Mouse (Mus musculus) left cerebral cortex, adult 11 months (tissue): ENCODE measurements around the gene Izumo1.
A peak's percentile ranks its signal among the peaks of the same experiment; 100 is the strongest.

Experiments
- DNase-seq: peaks from one replicate; pipeline ENCODE4 v3.0.0; 2022; ENCODE audit warnings: low spot score

The Izumo1 gene

DNA sequence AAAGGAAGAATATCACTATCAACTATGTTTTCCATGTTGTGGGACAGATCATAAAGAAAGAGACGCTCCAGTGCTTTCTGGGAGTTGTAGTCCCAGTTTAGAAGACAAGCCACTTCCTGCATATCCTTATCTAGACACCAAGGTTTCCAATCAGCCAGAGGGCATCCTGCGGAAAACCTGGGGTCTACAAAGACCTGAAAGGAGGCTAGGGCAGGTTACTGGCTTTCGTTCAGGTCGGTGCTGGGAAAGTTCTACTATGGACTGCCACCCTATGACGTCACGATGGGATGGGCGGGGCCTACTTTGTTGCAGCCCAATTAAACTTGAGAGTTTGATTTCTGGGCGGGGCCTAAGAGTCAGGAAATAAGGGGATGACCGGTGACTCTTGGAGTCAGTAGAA lies at the start of gene Izumo1:
Gene Izumo1 (plus strand): TSS at position 369 of the 400 bp plus-strand sequence.
- DNase-seq: no peak

- DNase-seq: no peak
Observed at GRCm38 (mm10) chr7:45571966-45572365, 49.6 kb upstream of the Izumo1 start.

GRCm38 (mm10) chr7:45573954-45574353 lies 47.7 kb upstream of the Izumo1 start:
- no peak for DNase-seq

DNA sequence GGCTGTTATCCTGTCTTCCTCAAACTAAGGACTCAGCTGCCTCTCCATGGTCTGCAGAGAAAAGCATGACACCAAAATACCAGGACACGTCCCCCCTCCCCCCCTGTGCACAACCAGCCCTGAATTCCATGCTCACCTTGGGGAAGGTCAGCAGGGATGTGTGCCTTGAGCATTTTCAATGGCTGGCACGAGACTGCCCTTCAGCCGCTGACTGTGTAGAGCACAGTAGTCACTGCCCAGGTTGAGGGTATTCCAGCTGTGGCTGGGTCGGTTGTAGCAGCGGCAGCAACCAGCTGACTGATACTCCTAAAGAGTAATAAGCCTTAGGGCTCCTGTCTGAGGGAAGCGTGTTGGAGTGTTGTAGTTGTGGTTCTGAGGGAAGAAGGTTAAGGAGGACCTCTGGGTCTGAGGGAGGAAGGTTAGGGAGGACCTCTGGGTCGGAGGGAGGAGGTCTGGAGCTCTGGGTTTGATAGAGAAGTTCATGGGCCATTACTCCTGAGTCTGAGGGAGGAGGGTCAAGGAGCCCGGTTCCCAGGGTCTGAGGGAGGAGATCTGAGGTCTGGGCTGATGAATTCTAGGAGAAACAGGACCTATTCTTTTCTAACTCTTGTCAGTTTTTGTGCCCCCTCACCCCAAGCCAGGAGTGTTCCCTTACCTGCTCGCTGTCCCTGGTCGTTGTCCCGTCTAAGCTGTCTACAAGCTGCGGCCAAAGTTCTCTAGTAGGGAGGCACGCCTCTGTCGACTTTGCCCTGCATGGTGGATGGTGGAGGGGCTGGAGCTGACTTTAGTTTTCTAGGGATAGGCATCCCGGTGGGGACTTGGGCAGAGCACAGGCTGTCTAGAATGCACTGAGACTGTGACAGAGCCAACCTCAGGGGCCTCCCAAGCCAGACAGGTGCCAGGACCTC lies 46.9 kb upstream of the Izumo1 start:
- DNase-seq: no peak

DNA sequence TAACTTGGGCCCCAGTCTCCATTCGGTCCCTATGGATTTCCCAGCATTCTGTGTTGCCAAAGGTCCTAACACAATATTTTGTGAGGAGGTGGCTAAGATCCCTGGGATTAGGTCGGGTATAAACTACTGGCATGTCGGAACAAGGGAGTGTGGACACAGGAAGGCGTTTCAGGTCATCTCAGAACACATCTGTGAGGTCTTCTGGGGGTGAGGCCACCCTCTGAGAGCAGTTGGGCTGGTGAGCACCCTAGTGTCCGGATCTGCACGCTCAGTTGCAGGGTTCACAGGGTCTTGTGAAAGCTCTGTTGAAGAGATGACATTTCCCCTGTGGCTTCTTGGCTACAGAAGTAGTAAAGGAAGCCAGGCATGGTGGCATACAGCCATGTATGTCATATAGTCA lies 35.7 kb upstream of the Izumo1 start:
- no peak for DNase-seq

GRCm38 (mm10) chr7:45587631-45588592 lies 33.7 kb upstream of the Izumo1 start:
- DNase-seq: no peak

- DNase-seq: peak; percentile 98
Observed at GRCm38 (mm10) chr7:45589173-45589572, 32.4 kb upstream of the Izumo1 start.

GRCm38 (mm10) chr7:45589898-45590297 lies 31.7 kb upstream of the Izumo1 start:
- no peak for DNase-seq

DNA sequence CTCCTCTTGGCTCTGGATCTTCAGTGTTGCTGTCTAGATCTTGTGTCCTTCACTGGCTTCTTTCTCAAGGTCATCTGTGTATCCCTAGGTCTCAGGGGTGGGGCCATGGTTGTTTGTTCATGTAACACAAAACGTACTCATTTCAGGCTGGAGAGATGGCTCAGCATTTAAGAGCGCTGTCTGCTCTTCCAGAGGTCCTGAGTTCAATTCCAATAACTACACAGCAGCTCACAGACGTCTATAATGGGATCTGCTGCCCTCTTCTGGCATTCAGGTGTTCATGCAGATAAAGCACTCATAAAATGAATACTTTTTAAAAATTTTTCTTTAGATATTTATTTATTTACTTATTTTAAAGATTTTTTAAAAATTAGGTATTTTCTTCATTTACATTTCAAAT lies 30.7 kb upstream of the Izumo1 start:
- no peak for DNase-seq

DNA sequence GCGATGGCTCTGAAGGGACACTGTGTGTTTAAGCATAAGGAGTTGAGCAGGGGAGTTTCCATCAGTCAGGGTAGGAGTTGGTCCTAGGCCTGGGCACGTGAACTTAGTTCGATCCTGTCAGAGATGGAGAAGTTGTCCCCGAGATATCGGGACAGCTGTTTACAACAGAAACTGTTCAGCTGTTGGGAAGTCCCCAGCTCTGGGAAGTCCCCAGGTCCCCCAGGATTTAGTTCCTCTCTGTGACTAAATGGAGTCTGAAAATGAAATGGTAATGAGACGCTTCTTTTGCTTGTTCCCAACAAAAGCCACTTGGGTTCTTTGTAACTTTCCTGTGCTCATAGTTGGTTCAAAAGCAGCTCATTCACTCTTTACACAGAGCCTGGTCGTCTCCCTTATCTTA lies 29.7 kb upstream of the Izumo1 start:
- DNase-seq: no peak

DNA sequence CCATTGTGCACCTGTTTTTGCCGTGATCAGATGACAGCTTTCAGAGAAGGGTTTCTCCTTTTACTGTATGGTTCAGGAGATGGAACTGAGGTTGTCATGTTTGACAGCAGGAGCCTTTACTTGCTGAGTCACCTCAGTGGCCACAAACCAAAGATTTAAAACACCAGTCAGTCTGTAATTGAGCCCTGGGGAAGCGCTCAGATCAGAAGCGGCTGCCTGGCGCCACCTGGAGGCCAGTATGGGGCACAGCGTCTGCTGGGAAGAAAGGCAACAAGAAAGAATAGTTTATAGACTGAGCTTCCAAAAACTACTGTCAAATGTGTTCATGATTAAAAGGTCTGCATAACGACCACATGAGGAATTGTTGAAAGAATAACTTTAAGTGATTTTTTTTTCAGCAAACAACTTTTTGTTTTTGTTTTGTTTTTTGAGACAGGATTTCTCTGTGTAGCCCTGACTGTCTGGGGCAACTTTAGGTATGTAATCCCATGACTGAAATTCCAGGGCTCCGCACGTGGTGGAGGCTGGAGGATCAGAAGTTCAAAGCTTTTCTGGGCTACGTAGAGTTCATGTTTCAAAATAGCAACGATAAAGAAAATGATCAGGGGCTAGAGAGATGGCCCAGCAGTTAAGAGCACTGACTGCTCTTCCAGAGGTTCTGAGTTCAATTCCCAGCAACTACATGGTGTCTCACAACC lies 28.3 kb upstream of the Izumo1 start:
- no peak for DNase-seq

GRCm38 (mm10) chr7:45595176-45595575 lies 26.4 kb upstream of the Izumo1 start:
- no peak for DNase-seq

DNA sequence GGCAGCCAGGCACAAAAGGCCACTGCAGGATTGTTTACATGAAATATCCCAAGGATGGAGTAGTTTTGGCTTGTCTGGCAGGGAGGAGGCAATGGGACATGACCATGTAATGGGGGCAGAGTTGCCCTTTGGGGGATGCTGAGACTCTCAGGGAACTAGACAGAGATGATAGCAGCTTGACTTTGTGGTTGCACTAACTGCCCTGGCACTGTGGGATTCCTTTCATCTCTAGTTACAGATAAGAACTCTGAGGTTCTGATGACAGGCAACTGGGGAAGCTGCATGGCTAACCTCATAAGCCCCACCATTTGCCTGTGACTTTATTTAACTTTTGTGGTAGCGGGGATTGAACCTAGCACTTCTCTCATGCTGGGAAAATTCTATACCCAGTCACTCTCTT lies 25.5 kb upstream of the Izumo1 start:
- no peak for DNase-seq

DNA sequence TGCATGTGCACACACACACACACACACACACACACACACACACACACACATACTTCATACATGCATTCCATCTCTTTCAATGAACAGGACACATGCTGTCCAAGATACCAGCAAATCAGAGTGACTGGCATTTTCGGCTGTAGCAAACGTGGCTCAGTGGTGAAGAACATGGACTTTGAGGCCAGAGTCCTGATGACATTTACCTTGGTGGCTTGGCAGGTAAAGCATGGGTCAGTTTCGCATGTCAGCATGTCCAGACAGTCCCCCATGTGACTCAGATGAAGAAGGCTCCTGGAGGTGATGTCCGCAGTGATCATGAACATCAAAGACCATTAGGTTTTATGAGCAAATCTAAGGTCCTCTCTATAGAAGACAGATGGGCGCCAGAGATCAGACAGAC lies 24.6 kb upstream of the Izumo1 start:
- DNase-seq: no peak

DNA sequence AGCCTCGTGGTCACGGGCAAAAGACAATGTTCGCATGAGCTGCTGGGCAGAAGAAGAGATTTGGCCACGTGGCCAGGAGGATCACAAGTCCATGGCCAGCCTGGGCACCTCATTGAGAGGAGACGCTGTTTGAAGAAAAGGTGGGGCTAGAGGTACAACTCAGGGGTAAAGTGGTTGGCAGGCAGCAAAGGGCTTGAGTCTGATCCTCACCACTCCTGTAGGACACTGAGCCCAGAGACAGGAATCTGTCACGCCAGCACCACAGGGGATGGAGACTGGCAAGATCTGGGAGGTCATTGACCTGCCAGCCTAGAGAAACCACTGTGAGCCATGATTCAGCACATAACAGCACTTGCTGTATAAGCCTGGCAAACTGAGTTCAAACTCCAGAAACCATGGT lies 24.1 kb upstream of the Izumo1 start:
- DNase-seq: no peak

DNA sequence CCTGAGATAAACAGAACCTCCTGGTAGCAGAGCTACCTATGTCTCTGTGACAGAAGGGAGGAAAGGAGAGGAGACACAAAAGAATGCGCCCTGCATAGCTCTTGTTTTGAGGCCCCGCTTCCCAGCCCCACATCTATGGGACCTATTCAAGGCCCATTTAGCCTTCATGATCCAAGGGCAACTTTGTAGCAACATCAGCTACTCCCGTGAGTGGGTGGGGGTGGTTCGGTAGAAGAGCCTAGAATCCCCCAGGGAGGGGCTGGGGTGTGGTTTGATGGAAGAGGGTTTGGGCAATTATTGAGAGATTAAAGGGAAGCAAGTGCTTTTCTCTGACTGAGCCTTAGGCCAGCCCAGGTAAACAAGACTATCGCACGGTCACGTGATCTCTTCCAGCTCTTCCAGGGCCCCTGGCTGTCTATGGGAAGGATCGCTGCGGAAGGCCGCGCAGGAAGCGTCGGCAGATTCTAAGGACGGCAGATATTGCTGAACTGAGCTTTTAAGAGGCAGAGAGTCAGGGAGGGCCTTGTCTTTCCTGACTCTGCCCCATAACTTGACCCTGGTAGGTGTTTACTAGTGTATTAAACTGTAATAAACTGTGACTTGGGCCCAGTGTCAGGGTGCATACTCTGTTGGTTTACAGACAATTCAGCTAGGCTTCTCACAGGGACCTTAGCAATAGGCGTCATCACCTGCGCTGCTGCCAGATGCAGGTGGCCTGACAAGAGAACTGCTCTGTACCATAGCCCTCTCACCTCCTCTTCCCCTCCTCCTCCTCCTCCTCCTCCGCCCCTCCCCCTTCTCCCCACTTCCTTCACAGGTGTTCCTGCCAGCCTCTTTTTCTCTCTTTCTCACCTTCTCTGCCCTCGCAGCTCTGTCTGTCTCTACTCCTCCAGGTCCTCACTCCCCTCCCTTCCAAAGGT lies 22.4 kb upstream of the Izumo1 start:
- no peak for DNase-seq

DNA sequence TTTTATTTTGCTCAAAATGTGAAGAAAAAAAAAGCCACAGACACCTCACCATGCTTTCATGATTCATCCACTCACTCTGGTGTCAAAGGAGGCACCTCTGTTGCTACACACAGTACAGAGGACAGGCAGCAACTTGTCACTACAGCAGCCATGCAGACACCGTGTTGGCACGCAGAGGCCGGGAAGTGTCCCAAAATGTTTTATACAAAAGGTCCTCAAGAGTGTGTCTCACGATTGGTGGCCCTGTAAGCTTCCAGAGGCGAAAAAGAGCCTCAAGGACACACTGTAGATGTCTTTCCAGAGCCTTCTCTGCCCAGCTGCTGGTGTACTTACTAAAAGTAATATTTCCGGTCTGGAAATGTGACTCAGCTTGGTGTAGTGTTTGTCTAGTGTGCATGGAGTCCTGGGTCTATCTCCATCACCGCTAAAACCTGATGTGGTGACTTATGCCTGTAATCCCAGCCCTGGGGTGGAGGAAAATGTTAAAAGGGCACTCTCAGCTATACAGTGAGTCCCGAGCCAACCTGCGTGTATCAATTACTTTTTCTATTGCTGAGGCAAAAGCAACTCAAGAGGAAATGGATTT lies 15.8 kb upstream of the Izumo1 start:
- DNase-seq: no peak

DNA sequence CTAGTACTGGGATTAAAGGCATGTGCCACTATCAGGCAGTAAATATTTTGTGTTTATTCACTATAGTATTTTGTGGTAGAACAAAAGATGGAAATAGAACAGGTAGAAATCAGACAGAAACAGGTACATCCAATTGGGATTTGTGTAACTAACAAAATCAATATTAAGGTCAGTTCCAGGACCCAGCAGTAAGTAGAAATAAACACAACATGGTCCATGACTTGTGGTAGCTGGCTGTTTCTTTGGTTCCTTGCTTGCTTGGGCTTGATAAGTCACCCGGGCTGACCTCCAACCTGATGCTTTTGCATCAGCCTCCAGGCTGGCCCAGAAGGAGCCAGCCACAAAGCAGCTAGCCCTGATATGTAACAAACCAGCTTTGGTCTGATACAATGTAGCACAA lies 12.1 kb upstream of the Izumo1 start:
- no peak for DNase-seq

- no peak for DNase-seq
Observed at GRCm38 (mm10) chr7:45616277-45616676, 5.3 kb upstream of the Izumo1 start.

- DNase-seq: no peak
Observed at GRCm38 (mm10) chr7:45617042-45617695, 4.4 kb upstream of the Izumo1 start, which contains the start of gene Fut1. Fut1 (plus strand) TSS chr7:45617289.
